Mouse (Mus musculus): ENCODE results near the gene Olfr424. TPM values are rescaled to one million over a fixed set of nuclear protein-coding genes. Genes with fewer than 3 reads are reported as not detected.

The Olfr424 gene
- polyA plus RNA-seq (2012; ENCODE audit: insufficient read depth, insufficient read length, low replicate concordance, missing spikeins): not detected in 2 replicates

GRCm38 (mm10) chr1:174131217-174131616 is at the start of gene Olfr424:
Gene Olfr424 (plus strand): TSS chr1:174131517.
- H3K4me1 ChIP-seq (ENCODE audit: control insufficient read depth, insufficient read depth, low read length): no peaks in the 10 kb centered on the region
- WGBS: 62% methylated on average over 3 of the region's 3 CpGs
- no peak for TF ChIP-seq POLR2A (IDR thresholded peaks at IDR 0.05; ENCODE audit: insufficient read depth, low read depth, low read length)
- no peak for TF ChIP-seq CTCF (IDR thresholded peaks at IDR 0.05; ENCODE audit: insufficient read depth, low read depth, low read length)
- H3K27ac ChIP-seq (ENCODE audit: insufficient read depth, low read depth, low read length): no peak within 1 kb of the TSS
- H3K4me3 ChIP-seq (ENCODE audit: insufficient read depth, low read depth, low read length): no peak within 1 kb of the TSS

GRCm38 (mm10) chr1:174084031-174084430 is 47.3 kb upstream of the Olfr424 start, which contains the start of gene Olfr429:
Gene Olfr429 (plus strand): TSS chr1:174084331.
- Histone ChIP-seq H3K4me3 (ENCODE audit: insufficient read depth, low read depth, low read length) (no peak within 1 kb of the TSS), H3K4me1 (ENCODE audit: control insufficient read depth, insufficient read depth, low read length) (no peaks in the 10 kb centered on the region), H3K27ac (ENCODE audit: insufficient read depth, low read depth, low read length) (no peak within 1 kb of the TSS)
- WGBS: 98% methylated on average over 2 of the region's 2 CpGs
- TF ChIP-seq CTCF (IDR thresholded peaks at IDR 0.05; ENCODE audit: insufficient read depth, low read depth, low read length): no peak

- Histone ChIP-seq H3K27ac (ENCODE audit: insufficient read depth, low read depth, low read length) (no peak within 1 kb of the TSS), H3K4me3 (ENCODE audit: insufficient read depth, low read depth, low read length) (no peak within 1 kb of the TSS), H3K4me1 (ENCODE audit: control insufficient read depth, insufficient read depth, low read length) (no peaks in the 10 kb centered on the region)
- TF ChIP-seq CTCF (IDR thresholded peaks at IDR 0.05; ENCODE audit: insufficient read depth, low read depth, low read length) (no peak), POLR2A (IDR thresholded peaks at IDR 0.05; ENCODE audit: insufficient read depth, low read depth, low read length) (no peak)
- 96% methylated on average over 1 of the region's 1 CpGs for WGBS
These were observed 34.7 kb upstream of the Olfr424 start, which contains the start of gene Olfr427 for GRCm38 (mm10) chr1:174096591-174096990. Gene Olfr427 (plus strand): TSS chr1:174096891.

GRCm38 (mm10) chr1:174103735-174104134 is 27.6 kb upstream of the Olfr424 start:
- Histone ChIP-seq H3K4me1 (ENCODE audit: control insufficient read depth, insufficient read depth, low read length) (no peaks in the 10 kb centered on the region), H3K4me3 (ENCODE audit: insufficient read depth, low read depth, low read length) (no peak overlapping the region), H3K27ac (ENCODE audit: insufficient read depth, low read depth, low read length) (no peak overlapping the region)
- TF ChIP-seq POLR2A (IDR thresholded peaks at IDR 0.05; ENCODE audit: insufficient read depth, low read depth, low read length) (no peak), CTCF (IDR thresholded peaks at IDR 0.05; ENCODE audit: insufficient read depth, low read depth, low read length) (no peak)
- WGBS: 70% methylated on average over 2 of the region's 2 CpGs

- Histone ChIP-seq H3K4me3 (ENCODE audit: insufficient read depth, low read depth, low read length) (no peak within 1 kb of the TSS), H3K27ac (ENCODE audit: insufficient read depth, low read depth, low read length) (no peak within 1 kb of the TSS), H3K4me1 (ENCODE audit: control insufficient read depth, insufficient read depth, low read length) (no peaks in the 10 kb centered on the region)
- WGBS: 59% methylated on average over 2 of the region's 2 CpGs
- TF ChIP-seq CTCF (IDR thresholded peaks at IDR 0.05; ENCODE audit: insufficient read depth, low read depth, low read length): no peak
- TF ChIP-seq POLR2A (IDR thresholded peaks at IDR 0.05; ENCODE audit: insufficient read depth, low read depth, low read length): no peak
These were observed 10.3 kb upstream of the Olfr424 start, which contains the start of gene Olfr231 for GRCm38 (mm10) chr1:174121062-174121461. Gene Olfr231 (minus strand): TSS chr1:174121162.

- TF ChIP-seq POLR2A (IDR thresholded peaks at IDR 0.05; ENCODE audit: insufficient read depth, low read depth, low read length): no peak
- WGBS: 35% methylated on average over 3 of the region's 3 CpGs
- Histone ChIP-seq H3K4me1 (ENCODE audit: control insufficient read depth, insufficient read depth, low read length) (no peaks in the 10 kb centered on the region), H3K4me3 (ENCODE audit: insufficient read depth, low read depth, low read length) (no peak overlapping the region), H3K27ac (ENCODE audit: insufficient read depth, low read depth, low read length) (no peak overlapping the region)
These were observed 682 bp downstream of the Olfr424 start for GRCm38 (mm10) chr1:174131999-174132398.

- no peak overlapping the region for H3K27ac ChIP-seq (ENCODE audit: insufficient read depth, low read depth, low read length)
- H3K4me3 ChIP-seq (ENCODE audit: insufficient read depth, low read depth, low read length): no peak overlapping the region
- 80% methylated on average over 2 of the region's 2 CpGs for WGBS
- H3K4me1 ChIP-seq (ENCODE audit: control insufficient read depth, insufficient read depth, low read length): no peaks in the 10 kb centered on the region
- TF ChIP-seq CTCF (IDR thresholded peaks at IDR 0.05; ENCODE audit: insufficient read depth, low read depth, low read length): no peak
- TF ChIP-seq POLR2A (IDR thresholded peaks at IDR 0.05; ENCODE audit: insufficient read depth, low read depth, low read length): no peak
These were observed 10.1 kb downstream of the Olfr424 start for GRCm38 (mm10) chr1:174141384-174141783.

- Histone ChIP-seq H3K27ac (ENCODE audit: insufficient read depth, low read depth, low read length) (no peak overlapping the region), H3K4me1 (ENCODE audit: control insufficient read depth, insufficient read depth, low read length) (no peaks in the 10 kb centered on the region), H3K4me3 (ENCODE audit: insufficient read depth, low read depth, low read length) (no peak overlapping the region)
- TF ChIP-seq POLR2A (IDR thresholded peaks at IDR 0.05; ENCODE audit: insufficient read depth, low read depth, low read length) (no peak), CTCF (IDR thresholded peaks at IDR 0.05; ENCODE audit: insufficient read depth, low read depth, low read length) (no peak)
- WGBS: 60% methylated on average over 1 of the region's 1 CpGs
These were observed 15.4 kb downstream of the Olfr424 start for GRCm38 (mm10) chr1:174146696-174147095.

GRCm38 (mm10) chr1:174149289-174149688 is 18.0 kb downstream of the Olfr424 start:
- Histone ChIP-seq H3K27ac (ENCODE audit: insufficient read depth, low read depth, low read length) (no peak overlapping the region), H3K4me3 (ENCODE audit: insufficient read depth, low read depth, low read length) (no peak overlapping the region), H3K4me1 (ENCODE audit: control insufficient read depth, insufficient read depth, low read length) (no peaks in the 10 kb centered on the region)
- TF ChIP-seq CTCF (IDR thresholded peaks at IDR 0.05; ENCODE audit: insufficient read depth, low read depth, low read length) (no peak), POLR2A (IDR thresholded peaks at IDR 0.05; ENCODE audit: insufficient read depth, low read depth, low read length) (no peak)
- 91% methylated on average over 2 of the region's 2 CpGs for WGBS

- TF ChIP-seq POLR2A (IDR thresholded peaks at IDR 0.05; ENCODE audit: insufficient read depth, low read depth, low read length) (no peak), CTCF (IDR thresholded peaks at IDR 0.05; ENCODE audit: insufficient read depth, low read depth, low read length) (no peak)
- WGBS: 89% methylated on average over 1 of the region's 1 CpGs
- Histone ChIP-seq H3K27ac (ENCODE audit: insufficient read depth, low read depth, low read length) (no peak within 1 kb of the TSS), H3K4me3 (ENCODE audit: insufficient read depth, low read depth, low read length) (no peak within 1 kb of the TSS), H3K4me1 (ENCODE audit: control insufficient read depth, insufficient read depth, low read length) (no peaks in the 10 kb centered on the region)
These were observed 24.0 kb downstream of the Olfr424 start, which contains the start of gene Olfr420 for GRCm38 (mm10) chr1:174155333-174155732. Gene Olfr420 (plus strand): TSS chr1:174155633.

Data from olfactory bulb, adult 2 months (tissue).